Mouse (Mus musculus) ovary, adult 18-20 months (tissue): Measurements from ENCODE around the gene Tusc2.

Source experiments
- DNase-seq: peaks from one replicate; pipeline ENCODE4 v3.0.0; 2022; ENCODE audit warnings: low spot score, mixed read lengths

The Tusc2 gene

DNA sequence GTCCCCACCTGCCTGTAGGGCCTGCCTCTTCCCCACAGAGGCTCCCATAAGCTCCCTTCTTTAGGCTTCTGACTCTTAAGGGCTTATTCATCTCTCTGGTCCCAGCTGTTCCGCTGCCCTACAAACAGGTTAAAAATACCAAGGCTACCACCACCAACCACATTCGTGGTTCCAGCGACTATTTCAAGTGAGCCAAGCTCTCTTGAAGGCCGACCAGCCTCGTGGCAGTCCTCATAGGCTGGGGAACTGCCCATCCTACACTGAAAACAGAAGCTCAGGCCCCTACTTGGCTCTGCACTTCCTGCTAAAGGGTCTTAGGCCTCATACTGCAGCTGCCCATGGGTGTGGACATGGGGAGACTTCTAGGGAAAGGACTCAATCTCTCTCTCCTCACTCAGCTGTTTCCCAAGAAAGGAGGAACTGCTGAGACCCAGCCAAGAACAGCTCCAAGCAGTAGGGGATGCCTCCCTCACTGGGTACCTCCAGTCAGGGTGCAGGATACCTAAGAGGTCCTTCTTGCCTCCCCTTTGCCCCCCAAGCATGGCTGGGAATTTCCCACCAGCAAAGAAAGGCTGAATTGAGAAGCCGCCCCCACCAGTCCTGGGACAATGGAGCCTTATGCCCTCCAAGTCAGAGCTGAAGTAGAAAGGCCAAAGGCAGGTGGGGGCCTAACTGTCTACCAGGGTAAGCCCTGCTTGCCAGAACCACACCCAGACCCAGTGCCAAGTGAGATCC is 48.6 kb downstream of the Tusc2 start:
- DNase-seq: no peak

DNA sequence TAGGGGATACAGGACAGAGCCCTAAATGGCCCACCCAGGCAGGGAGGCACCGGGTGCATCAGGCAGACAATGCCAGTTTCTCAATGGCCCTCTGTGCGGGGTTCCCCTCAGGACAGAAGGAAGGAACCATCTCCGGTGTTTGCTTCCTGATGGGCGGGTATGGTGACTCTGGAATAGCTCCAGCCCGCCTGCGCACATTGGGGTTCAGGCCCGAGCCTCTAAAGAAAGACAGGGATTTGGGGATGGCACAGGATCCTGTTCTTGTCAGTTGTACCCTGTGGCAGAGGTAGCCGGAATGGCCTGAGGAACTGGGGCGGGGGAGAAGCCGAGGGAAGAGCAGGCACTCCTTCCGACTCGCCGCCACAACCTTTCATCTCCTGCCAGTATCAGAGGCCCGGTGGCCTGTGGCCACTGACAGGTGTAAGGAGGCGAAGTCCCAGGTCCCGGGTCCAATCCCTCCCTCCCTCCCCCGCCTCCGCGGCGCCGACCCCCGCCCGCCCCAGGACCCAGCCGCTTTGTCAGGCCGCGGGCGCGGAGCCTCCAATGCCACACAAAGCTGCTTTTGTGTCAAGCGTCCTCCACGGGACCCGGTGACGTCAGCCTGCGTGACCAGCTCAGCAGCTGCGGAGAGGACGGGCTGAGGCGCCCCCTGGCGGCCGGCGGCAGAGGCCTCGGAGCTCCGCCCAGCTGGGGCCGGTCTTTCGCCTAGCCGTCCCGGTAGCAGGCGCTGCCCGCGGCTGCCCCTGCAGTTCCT is 49.3 kb downstream of the Tusc2 start:
- DNase-seq: peak; percentile 95

DNA sequence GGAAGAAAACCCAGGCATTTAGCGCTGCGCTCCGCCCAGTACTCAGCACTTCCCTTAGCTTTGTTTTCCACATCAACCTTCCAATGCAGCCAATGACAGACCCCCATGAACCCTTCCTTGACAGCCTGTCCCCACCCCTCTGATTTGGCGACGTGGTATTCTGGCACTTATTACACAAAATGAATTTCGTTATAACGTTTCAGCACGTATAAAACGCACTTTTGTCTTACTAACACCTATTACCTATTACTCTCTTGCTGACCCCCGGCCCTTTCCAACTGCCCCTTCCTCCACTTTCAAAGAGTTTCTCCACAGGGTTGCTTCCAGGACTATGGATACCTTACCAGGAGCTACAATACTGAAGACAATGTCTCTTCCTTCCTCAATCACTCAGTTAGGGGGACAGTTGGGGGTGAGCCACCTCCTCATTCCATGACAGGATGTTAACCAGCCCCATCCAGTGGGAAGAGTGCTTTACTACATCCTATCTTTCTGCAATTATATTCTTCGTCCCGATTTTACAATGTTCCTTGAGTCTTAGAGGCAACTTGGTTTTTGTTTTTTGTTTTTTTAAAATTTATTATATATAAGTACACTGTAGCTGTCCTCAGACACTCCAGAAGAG is 50.0 kb downstream of the Tusc2 start:
- DNase-seq: no peak

DNA sequence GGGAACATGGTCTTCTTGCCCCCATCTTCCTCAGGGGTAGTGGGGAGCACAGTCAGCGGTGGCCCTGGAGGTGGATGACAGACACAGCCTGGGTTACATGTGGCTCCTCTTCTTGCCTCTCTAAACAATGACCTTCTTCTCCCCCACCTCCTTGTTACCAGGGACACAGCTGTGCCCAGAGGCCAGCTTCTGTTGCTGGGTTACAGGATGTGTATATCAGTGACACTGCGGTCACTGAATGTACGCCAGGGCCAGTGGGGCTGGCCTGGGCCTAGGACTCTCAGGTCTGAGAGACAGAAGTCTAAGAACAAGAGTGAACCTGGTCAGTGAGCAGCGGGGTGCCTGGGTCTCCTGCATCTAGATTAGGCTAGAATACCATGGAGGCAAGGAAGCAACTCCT is 52.0 kb downstream of the Tusc2 start:
- no peak for DNase-seq
